Mouse (Mus musculus) spleen, adult 18-20 months (tissue): ENCODE results near the gene Begain.

Source experiments
- DNase-seq, 2 experiments: peaks; one replicate each; pipeline ENCODE4 v3.0.0; 2022; ENCODE audit warnings: mixed read lengths in 2 of 2

Gene Begain

DNA sequence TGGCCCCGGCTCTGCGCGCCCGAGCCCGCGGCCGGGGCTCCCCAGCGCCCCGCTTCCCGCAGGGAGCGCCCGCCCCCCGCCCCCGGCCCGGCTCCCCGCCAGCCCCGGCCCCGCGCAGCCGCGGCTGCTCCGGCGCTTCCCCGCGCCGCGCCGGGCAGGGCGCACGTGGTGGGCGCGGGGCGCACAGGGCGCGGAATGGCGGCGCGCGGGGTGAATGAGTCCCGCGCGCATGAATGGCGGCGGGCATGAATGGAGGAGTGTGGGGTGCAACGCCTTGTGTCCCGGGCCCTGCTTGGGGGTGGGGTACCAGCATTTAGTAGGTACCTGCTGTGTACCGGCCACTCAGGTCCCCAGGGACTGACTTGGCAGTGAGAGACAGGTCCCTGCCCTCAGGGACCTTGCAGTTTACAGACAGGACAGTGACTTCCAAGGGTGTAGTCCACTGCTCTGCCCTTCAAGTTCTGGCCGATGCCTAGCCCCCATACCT, at the start of gene Begain:
Gene Begain (minus strand): TSS at position 51 of the 487 bp plus-strand sequence.
- peak; percentile 31 to 35 for DNase-seq

DNA sequence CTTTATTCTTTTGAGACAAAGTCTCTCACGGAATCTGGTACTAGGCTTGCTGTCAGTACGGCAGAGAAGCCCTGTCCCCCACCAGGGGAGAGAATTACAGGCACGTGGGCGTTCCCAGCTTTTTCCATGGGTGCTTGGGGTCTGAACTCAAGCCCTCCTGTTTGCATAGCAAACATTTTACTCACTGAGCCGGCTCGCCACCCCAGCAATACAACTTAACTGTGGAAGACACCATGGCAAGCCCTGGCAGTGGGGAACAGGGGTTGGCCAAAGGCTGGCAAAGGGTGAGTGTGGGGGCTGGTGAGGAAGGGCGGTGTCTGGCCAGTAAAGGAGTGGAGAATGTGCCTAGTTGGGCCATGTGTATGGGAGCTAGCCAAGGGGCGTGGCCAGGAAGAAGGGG, 47.7 kb upstream of the Begain start:
- no peak for DNase-seq

DNA sequence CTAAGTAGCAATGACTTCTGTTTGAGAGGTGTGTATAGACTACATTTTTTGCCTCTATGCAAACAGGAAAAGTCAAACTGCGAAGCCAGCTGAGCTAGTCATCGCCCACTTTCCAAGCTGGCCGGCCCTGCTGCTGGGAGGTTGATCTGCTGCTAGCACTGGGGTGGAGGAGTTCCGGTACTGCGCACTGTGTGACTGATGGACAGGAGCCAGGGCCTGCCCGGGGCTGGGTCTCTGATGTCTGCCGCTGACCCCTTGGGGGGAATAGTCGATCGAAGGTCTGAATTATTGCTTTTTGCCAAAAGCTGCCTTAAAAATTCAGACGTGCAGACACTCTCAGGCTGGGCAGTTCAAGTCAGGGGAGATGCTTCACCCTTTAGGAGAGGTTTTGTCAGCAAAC, 47.1 kb upstream of the Begain start:
- no peak for DNase-seq

DNA sequence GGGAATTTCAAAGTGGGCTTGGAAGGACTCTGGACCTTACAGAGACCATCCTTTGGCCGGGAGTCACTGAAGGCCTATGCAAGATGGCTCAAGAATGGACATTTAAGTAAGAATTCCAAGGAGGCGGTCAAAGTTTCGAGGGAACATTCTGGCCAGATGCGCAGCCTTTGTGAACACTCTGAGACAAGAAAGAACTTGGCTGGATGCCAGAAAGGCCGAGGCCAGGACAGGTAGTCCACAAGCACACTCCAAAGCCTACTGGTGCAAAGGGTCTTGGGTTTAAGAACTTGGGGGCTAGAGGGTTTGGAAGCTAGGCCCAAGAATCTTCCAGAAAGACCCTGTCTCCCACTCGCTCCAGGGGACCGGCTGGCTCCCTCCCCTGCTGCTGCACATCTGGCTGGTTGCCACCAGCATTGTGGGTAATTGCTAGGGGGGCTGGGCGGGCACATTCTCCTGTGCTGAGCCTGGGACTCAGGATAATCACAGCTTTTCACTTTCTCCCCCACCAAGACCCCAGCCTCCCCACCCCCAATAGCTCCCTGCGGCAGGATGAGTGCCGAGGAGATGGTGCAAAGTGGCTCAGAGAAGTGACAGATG, 45.1 kb upstream of the Begain start:
- no peak for DNase-seq

DNA sequence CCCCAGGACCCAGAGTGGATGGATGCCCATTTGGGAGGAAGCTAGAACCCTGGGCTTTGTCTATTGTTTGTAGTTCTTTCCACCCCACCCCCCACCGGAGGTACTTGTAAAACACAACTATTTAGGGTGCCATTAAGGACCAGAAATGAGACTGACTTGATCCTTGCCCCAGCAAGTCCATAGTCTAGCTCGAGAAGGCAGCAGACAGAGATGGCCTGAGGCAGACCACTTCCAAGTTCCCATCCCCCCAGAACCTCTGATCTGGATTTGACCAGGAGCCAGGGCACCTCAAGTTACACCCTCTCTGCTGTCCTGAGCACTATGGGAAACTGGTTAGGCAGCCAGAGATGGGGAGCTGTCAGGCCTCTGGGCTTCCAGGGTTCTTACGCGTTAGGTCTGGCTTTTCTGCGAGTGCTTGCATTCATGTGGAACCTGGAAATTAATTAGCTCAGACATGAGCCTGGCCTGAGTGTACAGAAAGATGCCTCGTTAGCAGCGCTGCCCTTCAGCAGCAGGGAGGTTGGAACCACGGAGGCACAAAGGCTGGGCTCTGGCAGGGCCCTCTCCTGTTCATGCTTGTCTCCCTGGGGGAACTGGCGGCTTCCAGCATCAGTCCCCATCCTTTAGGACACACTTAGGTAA, 44.5 kb upstream of the Begain start:
- DNase-seq, result no peak

DNA sequence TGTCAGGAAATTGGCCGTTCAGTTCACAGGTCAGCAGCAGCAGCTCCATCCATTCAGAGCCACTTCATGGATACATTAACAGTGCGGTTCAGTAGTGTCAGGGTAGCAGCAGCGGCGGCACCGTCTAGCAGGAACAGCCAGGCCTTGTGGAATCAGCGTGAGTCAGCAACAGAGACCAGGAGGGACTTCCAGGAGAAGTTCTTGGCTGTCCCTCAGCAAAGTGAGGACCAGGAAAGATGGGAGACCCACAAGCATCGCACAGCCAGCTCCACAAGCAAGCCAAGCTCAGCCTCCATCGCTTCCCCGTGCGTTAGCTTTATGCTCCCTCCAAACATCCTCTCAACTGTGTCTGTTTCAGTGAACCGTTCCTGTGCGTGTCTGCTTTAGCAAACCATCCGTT, 40.9 kb upstream of the Begain start:
- DNase-seq, result no peak

DNA sequence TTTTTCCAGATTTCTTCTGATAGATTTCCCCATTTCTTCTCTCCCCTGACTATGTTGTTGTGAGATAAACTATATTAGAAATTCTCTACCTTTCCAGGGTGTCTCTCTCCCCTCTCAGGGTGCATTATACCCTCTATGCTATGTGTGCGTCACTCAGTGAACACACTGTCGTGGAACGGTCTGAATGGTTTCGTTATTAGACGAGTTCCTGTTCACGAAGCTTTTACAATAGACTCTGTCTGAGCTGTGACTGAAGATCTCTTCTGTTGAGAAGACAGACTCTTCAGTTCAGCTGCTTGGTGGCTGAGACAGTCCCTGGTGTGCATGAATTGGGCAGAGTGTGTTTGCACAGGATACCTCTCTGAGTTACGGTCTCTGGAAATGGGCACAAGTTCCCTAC, 32.4 kb upstream of the Begain start:
- DNase-seq, result no peak

DNA sequence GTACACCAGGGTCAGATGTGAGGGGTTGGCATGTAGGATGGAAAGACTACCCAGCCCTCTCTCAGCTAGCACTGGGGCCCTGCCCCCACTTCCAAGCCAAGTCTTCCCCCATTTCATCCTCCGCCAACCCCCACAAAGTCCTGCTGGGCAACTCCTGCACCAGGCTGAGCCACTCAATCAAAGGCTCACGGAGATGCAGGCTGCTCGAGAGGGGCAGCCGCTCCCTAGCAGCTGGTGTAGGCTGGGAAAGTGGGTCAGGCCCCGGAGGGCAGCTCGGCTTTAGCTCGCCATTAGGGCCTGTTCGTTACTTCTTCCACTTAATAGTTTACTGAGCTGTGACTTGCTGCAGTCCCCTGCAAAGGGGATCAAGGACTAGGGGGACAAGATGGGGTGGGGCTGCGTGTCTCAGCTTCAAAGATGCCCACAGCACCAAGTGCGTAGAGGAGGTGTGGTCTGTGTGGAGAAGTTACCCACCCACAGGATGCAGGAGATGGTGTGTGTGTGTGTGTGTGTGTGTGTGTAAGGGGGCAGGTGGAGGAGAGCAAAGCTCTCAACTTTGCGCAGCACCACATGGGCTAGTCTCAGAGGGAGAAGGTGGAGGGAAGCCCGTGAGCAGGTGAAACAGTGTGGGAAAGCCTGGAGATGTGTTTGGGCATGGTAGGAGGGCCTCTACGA, 22.6 kb upstream of the Begain start:
- DNase-seq, result no peak

DNA sequence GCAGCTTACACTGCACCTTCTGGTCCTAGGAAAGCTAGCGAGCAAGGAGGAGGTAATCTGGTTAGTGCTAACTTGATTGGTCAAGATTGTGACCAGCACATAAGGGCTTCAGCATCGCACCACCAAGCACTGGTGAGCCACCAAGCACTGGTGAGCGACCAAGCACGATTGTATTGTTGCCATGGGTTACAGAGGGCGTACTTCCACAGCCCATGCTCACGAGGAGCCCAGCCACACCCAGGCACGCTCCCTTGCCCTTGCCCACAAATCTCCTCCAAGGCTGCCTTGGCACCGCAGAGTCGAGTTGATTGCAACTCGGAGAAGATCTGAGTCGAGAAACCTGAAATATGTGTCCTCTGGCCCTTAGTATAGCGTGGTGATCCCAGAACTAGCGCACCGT, 22.0 kb upstream of the Begain start:
- DNase-seq, result no peak

DNA sequence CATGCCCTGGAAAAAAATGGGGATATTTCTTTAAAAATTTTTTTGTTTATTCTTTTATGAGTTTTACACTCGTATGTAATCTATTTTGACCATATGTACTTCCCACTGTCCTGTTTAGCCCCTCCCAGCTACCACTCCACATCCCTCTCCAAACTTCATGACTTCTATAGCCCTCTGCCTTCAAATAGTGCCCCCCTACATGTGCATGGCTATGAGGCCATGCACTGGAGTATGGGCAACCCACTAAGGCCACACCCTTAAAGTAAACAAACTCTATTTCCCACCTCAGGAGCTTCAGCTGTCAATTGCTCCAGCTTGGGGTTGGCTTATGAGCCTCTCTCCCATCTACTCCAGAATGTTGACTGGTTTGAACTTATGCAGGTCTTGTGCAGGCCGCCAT, 18.1 kb upstream of the Begain start:
- DNase-seq, result no peak

DNA sequence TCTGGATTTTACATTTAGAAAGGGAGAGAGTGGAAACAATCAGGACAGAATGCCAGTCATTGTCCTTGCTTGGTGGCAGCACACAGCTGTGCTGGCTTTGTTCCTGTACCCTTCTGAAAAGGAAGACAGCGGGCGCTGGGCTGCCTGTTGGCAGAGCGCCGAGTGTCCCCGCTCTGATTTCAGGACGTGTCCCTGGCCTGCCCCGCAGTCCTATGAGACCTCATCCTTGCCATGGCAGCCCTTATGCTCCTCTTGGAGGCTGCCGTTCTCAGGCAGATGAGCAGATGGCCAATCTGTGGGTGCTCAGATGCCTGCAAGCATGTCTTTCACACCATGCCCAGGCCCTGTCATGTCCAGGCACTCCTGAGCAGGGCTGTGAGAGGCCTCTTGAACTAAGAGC, 17.7 kb upstream of the Begain start:
- no peak for DNase-seq

DNA sequence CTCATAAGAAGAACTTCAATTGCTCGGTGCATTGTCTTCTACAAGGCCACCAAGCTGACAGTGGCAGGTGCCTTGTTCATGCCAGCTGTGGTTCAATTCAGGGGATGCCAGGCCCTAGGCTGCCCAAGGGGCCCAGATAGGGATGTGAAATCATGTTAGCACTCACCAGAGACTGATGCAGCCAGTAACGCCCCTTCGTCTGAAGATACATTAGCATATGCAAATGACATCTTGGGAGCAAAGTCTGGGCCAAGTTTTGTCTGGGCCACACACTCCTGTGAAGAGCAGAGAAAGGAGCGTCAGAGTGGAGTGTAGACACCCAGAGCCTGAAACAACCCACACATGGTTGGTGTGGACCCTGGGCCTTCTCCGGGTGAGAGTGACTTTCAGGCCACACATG, 17.0 kb upstream of the Begain start:
- no peak for DNase-seq

DNA sequence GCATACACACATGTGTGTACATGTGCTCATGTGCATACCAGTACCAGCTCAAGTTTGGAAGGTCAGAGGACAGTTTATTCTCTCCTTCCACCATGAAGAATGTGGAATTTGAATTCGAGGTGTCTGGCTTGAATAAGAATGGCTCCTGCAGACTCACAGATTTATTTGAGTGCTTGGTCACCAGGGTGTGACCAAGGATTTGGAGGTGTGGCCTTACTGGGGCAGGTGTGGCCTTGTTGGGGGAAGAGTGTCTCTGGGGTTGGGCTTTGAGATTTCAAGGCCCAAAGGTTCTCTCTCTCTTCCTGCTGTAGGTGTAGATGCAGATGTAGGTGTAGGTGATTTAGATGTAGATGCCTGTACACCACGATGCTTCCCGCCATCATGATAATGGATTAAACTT, 15.5 kb upstream of the Begain start:
- DNase-seq, result no peak

DNA sequence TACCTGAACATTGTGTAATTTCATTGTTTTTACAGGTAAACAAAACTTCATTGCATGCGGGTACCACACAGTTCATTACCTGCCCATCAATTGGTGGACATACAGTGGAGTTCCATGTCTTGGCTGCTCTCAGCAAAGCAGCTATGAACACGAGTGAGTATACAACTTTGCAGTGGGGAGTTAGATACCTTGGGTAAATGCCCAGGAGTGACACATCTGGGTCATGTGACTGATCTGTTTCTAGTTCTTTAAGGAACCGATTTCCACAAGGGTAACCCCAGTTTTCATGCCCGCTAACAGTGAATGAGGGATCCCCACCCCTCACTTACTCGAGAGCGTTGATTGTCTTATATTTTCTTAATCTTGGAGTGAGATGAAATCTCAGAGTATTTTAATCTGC, 9.0 kb upstream of the Begain start:
- DNase-seq, result no peak

DNA sequence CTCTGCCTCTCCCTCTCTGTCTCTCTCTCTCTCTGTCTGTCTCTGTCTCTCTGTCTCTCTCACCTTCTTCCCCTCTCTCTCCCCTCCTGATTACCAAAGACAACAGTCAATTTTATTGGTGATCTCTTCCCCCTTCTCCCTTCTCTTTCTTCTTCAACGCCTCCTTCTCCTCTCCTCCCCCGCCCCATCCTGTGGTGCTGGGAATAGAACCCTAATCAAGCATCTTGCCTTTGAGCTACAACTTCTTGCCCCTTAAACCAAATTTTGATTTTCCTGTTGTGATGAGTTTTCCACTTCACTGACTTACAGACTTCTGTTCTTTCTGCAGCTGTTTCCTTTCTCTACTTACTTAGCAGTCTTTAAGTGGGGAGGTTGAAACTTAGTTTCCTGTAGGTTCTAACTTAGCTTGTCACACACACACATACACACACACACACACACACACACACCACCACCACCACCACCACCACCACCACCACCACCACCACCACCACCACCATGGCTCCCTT, 6.8 kb upstream of the Begain start:
- DNase-seq, result peak in 1 of 2 experiments; percentile 42

DNA sequence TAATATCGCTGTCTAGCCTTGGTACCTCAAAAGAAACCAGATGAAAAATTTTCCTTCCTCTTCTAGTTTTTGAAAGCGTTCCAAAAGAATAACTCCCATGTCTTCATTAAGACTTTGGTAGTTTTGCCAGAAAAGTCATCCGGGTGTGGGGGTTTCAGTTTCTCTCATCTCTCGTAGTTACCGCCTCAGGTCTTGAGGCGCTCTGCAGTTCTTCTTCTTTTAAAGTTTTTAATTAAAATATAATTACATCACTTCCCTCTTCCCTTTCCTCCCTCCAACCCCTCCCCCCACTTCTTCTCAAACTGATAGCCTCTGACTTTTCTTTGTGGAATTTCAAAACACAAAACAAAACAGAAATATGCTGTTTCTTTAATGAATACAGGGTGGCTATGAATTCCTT, 6.1 kb upstream of the Begain start:
- peak in 1 of 2 experiments; percentile 25 for DNase-seq

DNA sequence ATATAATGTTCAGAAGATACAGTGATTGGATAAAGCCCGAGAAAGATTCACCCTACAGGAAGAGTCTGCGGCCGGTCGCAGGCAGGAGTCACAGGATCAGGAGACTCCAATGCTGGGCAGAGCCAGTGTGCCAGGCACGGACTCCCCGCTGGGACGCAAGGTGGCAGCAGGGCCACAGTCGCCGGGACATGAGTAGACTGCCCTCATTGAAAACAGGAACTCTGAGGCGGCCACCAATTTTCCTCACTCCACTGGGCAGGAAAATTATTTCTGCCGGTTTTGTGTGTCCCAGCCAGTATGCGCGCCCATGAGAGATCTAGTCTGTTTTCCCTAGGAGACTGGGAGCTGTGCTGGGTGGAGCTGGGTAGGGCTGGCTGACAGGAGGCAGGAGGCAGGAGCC, 3.2 kb upstream of the Begain start:
- peak; percentile 75 to 76 for DNase-seq

DNA sequence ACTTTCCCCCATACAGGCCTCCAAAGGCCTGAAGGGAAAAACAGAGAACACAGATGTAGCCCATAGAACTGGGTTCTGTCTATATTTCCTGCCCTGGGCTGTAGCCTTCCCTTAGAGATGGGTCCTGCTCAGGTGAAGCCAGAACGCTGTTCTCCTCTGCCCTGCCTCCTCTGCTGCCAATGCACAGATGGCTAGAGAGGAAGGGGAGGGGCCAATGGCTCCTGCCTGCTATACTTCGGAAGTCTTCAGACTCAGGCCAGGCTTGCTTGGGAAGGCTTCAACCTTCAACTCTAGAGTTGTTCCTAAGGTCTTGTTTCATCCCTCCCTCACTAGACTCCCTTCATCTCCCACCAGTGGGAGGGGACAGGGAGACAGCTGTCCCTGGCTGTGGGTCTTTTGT, 1.7 kb upstream of the Begain start:
- DNase-seq, result peak in 1 of 2 experiments; percentile 53

DNA sequence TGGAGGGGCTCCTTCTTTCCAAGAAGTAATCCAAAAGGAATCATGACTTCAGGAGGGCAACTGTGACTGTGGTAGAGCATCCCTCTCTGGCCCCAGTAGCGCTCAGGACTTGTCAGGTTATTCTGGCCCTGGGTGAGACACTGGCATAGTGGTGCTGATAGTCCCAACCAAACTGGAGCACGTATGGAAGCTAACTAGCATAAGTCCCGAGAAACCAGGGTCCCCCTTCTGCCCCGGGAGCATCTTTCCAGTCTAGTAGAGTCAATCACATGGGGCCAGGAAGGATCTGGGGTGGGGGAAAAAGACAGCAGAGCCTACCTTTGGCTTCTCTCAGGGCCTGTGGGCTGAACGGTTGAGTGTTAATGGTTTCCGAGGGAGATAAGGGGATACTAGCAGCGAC, 721 bp upstream of the Begain start:
- no peak for DNase-seq

DNA sequence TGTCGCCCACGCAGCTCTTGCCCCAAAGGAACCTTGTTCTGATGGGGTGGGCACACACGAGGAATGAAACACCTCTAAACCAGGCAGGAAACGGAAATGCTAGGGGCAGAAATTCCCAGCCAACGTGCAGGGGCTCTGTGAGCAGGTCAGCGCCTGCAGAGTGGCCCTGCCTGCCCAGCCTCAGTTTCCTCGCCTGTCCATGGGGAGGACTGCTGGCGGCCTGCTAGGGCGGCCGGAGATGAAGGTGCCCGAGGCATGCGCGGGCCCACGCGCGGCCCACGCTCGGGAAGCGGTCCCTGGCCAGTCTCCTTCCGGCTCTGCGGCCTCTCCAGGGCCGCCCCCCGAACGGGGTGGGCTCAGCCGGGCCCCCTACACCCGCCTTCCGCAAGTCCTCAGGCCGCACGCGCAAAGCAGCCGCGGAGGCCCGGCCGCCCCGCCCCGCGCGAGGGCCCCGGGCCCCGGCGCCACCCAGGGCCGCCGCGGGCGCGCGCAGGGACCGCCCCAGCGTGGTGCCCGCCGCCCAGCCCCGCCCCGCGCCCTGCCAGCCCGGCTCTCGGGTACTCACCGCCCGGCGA, 369 bp downstream of the Begain start:
- peak; percentile 64 to 75 for DNase-seq

DNA sequence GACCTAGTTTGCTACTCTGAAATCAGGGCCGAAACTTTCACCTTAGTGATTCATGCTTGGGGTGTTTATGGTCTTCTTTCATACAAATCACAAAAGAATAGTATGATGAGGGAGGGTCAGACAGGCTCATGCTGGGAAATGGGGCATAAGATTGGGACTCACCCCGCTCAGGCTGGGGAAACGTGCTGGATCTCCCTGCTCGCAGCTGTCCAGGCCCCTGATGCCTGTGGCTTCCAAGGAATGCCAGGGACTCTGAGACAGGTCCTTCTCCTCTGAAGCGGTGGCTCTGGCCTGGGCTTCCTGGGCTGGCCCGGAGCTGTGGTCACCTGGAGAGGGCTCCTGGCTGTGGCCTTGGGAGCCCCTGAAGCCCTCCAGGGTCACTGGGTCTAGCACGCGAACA, 9.4 kb downstream of the Begain start:
- DNase-seq, result no peak

DNA sequence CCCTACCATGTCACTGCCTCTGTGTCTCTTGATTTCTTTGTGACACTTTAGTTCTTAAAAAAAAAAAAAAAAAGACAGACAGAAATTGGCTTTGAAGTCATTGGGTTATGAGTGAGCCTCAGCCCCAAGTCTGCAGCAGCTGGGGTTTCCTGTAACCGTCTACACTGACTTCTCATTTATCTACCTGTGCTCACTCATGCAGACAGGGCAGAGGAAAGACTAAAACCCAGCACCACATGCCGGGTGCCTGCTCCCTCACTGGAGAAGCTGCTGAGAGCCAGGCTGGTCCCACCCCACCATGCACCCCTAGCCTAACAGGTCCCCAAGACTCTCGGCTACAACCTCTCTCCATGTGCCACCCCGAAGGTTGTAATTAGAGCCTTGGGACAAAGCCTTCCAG, 10.3 kb downstream of the Begain start:
- DNase-seq, result no peak

DNA sequence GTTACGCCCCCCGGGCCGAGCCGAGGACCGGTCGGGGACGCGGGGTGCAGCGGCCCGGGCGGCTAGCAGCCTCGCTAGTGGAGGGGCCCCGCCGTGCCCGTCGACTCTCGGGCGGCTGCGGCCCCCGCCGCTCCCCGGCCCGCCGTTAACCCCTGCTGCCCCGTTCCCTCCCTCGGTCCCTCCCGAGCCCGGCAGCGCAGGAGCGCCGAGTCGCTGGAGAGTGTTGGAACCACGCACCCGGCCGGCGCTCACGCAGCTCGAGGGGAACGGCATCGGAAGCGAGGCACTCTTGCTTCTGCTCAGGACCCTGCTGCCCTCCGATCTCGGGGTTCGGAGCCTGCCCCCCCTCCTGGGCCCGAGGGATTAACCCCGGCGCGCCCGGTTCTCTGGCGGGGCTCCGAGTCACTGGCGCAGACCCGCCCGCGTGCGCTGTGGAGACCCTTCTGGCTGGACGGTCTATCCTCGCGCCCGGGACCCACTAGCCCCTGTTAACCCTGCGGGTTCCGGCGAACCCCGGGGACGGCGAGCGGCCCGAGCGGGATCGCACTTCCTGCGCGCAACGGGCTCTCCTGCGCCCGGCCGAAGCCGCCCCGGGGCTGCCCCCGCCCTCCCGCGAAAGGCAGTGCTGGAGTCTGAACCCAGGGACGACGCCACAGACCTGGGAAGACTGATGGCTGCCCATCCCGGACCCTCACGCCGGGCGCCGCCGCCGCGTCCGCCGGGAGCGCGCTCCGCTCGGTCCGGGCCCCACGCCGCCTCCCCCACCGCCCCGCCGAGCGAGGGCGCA, 14.8 kb downstream of the Begain start:
- peak in 1 of 2 experiments; percentile 19 for DNase-seq
